Mouse (Mus musculus): ENCODE results near the gene Pmm1.

- TF ChIP-seq CTCF (IDR thresholded peaks at IDR 0.05) (no peak), POLR2A (IDR thresholded peaks at IDR 0.05; ENCODE audit: insufficient read depth, low read depth, low read length) (no peak)
These were observed 3.5 kb upstream of the Pmm1 start for GRCm38 (mm10) chr15:81964262-81964661.
